Mouse (Mus musculus): Measurements from ENCODE around the gene Ermp1.

DNA sequence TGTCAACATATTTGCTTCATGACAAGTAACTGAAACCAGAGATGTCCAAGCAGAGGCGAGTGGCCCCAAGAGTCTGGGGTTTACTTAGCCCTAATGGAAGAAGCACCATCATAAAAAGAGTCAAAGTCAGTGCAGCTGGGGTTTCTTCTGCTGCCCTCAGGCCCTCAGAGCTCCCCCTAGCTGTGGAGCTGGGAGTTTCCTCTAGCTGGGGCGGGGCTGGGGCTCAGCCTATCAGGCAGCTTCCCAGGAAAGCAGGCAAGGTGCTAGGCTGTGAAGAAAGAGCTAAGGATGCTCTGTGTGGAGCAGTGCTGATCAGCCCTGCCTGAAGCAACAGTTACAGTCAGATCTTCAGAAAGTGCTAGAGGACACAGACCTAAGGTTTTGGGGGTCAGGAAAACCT is 51.2 kb downstream of the Ermp1 start:
- TF ChIP-seq POLR2A (IDR thresholded peaks at IDR 0.05; ENCODE audit: control insufficient read depth in 1 of 2, insufficient read depth in 1 of 2, low read depth in 1 of 2, low read length in 2 of 2, poor library complexity in 1 of 2): no peak
- no peak for TF ChIP-seq EP300 (IDR thresholded peaks at IDR 0.05; ENCODE audit: low read depth in 1 of 2, low read length in 2 of 2)
- TF ChIP-seq MAX (IDR thresholded peaks at IDR 0.05; ENCODE audit: low read length): no peak
- no peak for TF ChIP-seq RAD21 (IDR thresholded peaks at IDR 0.05; ENCODE audit: low read depth, low read length)
- TF ChIP-seq NRF1 (IDR thresholded peaks at IDR 0.05; ENCODE audit: insufficient read depth, low read depth, low read length, poor library complexity, severe bottlenecking): no peak

Measured in MEL (cell line).